Mouse (Mus musculus): ENCODE results near the gene Olfr73. TPM values are rescaled to one million over a fixed set of nuclear protein-coding genes. Genes with fewer than 3 reads are reported as not detected.

The Olfr73 gene
- polyA plus RNA-seq (2012; rRNA removed): not detected in 2 replicates

DNA sequence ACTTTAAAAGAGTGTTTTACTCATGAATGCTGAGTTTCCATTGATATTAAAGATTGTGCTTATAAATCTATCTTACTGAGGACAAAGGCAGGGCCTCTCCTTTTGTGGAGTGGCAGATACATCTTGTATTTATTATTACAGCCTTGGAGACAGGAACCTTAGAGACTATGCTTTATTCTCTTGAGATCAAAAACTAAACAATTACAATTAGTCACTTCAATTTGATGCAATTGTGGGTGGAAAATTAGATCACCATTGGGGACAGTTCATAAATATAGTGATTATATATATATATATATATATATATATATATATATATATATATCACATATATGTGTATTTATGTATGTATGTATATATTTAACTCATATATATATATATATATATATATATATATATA lies at the start of gene Olfr73:
TSS of gene Olfr73 (minus strand) at position 101 of the 400 bp plus-strand sequence.

DNA sequence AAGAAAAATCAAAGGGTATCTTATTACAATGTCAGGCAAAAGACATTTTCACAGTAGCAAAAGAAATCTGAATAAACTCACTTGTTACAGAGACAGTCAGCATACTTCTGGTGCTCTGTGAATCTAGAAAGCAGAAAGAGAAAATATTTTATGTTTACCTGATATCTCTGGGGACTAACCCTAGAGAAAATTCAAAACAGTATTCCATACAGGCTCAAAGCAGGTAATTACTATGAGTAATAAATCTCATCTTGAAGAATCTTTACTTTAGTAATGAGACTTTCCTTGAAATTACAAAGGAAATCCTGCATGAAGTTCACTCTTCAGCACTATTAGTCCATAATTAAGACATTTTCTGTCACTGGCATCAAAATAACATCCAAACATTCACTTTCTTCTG lies 34.2 kb upstream of the Olfr73 start, which contains the start of gene Olfr1163:
TSS of gene Olfr1163 (minus strand) at position 101 of the 400 bp plus-strand sequence.

DNA sequence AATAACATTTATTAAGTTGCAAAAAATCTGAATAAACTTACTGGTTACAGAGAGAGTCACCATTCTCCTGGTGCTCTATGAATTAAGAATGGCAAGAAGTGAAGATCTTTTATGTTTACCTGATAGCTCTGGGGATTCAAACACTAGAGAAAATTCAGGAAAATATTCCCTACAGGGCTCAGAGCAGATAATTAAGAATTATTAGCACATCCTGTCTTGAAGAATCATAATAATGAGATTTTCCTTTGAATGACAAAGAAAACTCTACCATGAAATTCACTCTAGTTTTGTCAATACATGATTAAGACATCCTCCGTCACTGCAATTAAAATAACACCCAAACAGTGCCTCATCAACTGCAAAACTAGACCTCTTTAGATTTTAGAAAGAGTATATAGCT lies 13.5 kb upstream of the Olfr73 start, which contains the start of gene Olfr1162:
TSS of gene Olfr1162 (minus strand) at position 101 of the 400 bp plus-strand sequence.

DNA sequence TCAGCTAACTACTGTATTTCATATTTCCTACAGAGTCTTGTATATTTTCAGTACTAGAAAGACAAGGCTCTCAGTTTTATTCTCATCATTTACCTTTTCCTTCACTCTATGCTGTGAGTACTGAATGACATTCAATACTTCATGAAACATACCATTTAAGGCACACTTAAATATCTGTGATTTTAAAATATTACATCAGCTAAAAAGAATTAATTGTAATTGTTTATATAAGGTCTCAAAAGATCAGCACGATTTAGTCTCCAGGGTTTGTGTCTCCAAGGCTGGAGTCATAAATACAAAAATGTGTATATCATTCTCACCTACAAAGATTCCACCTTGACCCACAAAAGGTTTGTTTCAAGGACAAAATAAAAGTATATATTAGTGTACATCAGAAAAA lies 15.0 kb downstream of the Olfr73 start, which contains the start of gene Olfr1161:
TSS of gene Olfr1161 (plus strand) at position 301 of the 400 bp plus-strand sequence.

DNA sequence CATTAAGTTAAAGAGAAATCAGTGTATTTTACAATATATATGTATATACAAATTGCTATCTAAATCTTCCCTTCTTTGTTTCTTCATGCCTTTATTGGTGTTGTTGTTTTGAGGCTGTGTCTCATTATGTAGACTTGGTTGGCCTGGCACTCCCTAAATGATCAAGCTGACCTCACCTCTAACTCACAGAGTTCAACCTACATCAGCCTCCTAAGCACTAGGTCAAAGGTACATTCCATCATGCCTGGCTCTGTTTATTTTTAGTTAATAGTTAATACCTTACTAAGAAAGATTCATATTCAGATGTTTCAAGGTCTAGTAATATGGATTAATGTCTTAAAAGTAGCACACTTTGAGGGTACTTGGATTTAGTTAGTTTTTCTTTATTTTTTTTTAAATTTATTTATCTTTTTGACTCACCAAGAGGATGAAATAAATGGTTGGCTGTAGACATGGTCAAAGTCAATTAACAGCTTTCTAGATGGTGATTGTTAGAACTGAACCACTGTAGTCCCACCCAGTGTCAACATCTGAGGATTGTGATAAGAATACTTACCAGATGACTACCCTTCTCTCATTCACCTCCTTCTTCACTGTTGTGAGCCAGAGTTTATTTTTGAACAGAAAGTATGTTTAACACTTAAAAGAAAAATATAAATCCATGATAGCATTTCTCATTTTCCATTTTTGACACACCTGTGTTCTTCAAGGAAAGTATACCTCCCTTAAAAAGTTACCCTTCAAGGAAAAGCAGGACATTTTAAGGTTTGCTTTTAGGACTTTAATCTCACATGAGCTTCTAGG lies 29.8 kb downstream of the Olfr73 start, which contains the start of gene Olfr1160:
TSS of gene Olfr1160 (minus strand) at position 754 of the 804 bp plus-strand sequence.

DNA sequence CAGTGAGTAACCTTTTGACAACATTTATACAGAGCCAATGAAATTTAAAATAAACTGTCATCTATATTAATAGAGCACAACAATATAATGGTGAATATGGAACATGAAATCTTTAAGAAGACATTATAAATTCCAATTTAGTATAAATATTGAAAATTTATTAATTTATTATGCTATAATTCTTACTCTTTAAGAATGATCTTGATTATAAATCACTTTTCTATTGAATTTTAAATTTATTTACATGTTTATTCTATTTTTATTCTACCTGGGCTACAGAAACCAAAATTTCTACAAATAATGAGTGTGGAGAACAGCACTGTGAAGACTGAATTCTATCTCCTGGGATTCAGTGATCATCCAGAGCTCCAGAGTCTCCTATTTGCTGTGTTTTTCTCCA lies 47.7 kb downstream of the Olfr73 start, which contains the start of gene Olfr1158:
TSS of gene Olfr1158 (plus strand) at position 301 of the 400 bp plus-strand sequence.

Other genes starting within 250 kb of the Olfr73 start
- not detected in 2 replicates for gene Olfr1143, start 237.1 kb downstream of the Olfr73 start, polyA plus RNA-seq (2012; rRNA removed)
- not detected in 2 replicates for gene Olfr1145, start 227.9 kb downstream of the Olfr73 start, polyA plus RNA-seq (2012; rRNA removed)
- gene Olfr1148, start 207.2 kb downstream of the Olfr73 start, polyA plus RNA-seq (2012; rRNA removed): not detected in 2 replicates
- not detected in 2 replicates for gene Olfr1150-ps1, start 193.7 kb downstream of the Olfr73 start, polyA plus RNA-seq (2012; rRNA removed)
- gene Olfr1151, start 181.8 kb downstream of the Olfr73 start, polyA plus RNA-seq (2012; rRNA removed): not detected in 2 replicates
- not detected in 2 replicates for gene Olfr1152, start 171.2 kb downstream of the Olfr73 start, polyA plus RNA-seq (2012; rRNA removed)
- gene Olfr1153, start 142.7 kb downstream of the Olfr73 start, polyA plus RNA-seq (2012; rRNA removed): not detected in 2 replicates
- not detected in 2 replicates for gene Olfr1154, start 132.5 kb downstream of the Olfr73 start, polyA plus RNA-seq (2012; rRNA removed)
- not detected in 2 replicates for gene Olfr1155, start 92.6 kb downstream of the Olfr73 start, polyA plus RNA-seq (2012; rRNA removed)
- not detected in 2 replicates for gene Olfr1156, start 84.6 kb downstream of the Olfr73 start, polyA plus RNA-seq (2012; rRNA removed)
- not detected in 2 replicates for gene Olfr1157, start 69.4 kb downstream of the Olfr73 start, polyA plus RNA-seq (2012; rRNA removed)
- not detected in 2 replicates for gene Olfr74, start 63.0 kb downstream of the Olfr73 start, polyA plus RNA-seq (2012; rRNA removed)
- gene Olfr1158, start 47.6 kb downstream of the Olfr73 start, polyA plus RNA-seq (2012; rRNA removed): not detected in 2 replicates
- gene Olfr1160, start 29.4 kb downstream of the Olfr73 start, polyA plus RNA-seq (2012; rRNA removed): not detected in 2 replicates
- not detected in 2 replicates for gene Olfr1161, start 14.9 kb downstream of the Olfr73 start, polyA plus RNA-seq (2012; rRNA removed)
- gene Olfr1162, start 13.4 kb upstream of the Olfr73 start, polyA plus RNA-seq (2012; rRNA removed): not detected in 2 replicates
- gene Olfr1163, start 34.1 kb upstream of the Olfr73 start, polyA plus RNA-seq (2012; rRNA removed): not detected in 2 replicates
- gene Olfr1164, start 56.3 kb upstream of the Olfr73 start, polyA plus RNA-seq (2012; rRNA removed): not detected in 2 replicates
- not detected in 2 replicates for gene Olfr1166, start 90.6 kb upstream of the Olfr73 start, polyA plus RNA-seq (2012; rRNA removed)
- gene Olfr1167, start 117.5 kb upstream of the Olfr73 start, polyA plus RNA-seq (2012; rRNA removed): not detected in 2 replicates
- not detected in 2 replicates for gene Olfr1168, start 144.2 kb upstream of the Olfr73 start, polyA plus RNA-seq (2012; rRNA removed)
- not detected in 2 replicates for gene Olfr1170, start 190.6 kb upstream of the Olfr73 start, polyA plus RNA-seq (2012; rRNA removed)
- gene Olfr1173, start 242.2 kb upstream of the Olfr73 start, polyA plus RNA-seq (2012; rRNA removed): not detected in 2 replicates